Mouse (Mus musculus) inflammation-experienced regulatory T-cells (primary cell): Measurements from ENCODE around the gene Atxn7l3. TPM values are rescaled to one million over a fixed set of nuclear protein-coding genes. Genes with fewer than 3 reads are reported as not detected.

Experiments
- polyA plus RNA-seq, 2 experiments: library from polyadenylated mRNA; unstranded; fragments of 100-300 nt; shearing (Covaris generic); gene quantifications; one replicate each; pipeline ENCODE4 v1.2.1; 2017

Gene Atxn7l3
- polyA plus RNA-seq: 10 to 100 TPM; 14.7 to 17.3 TPM

DNA sequence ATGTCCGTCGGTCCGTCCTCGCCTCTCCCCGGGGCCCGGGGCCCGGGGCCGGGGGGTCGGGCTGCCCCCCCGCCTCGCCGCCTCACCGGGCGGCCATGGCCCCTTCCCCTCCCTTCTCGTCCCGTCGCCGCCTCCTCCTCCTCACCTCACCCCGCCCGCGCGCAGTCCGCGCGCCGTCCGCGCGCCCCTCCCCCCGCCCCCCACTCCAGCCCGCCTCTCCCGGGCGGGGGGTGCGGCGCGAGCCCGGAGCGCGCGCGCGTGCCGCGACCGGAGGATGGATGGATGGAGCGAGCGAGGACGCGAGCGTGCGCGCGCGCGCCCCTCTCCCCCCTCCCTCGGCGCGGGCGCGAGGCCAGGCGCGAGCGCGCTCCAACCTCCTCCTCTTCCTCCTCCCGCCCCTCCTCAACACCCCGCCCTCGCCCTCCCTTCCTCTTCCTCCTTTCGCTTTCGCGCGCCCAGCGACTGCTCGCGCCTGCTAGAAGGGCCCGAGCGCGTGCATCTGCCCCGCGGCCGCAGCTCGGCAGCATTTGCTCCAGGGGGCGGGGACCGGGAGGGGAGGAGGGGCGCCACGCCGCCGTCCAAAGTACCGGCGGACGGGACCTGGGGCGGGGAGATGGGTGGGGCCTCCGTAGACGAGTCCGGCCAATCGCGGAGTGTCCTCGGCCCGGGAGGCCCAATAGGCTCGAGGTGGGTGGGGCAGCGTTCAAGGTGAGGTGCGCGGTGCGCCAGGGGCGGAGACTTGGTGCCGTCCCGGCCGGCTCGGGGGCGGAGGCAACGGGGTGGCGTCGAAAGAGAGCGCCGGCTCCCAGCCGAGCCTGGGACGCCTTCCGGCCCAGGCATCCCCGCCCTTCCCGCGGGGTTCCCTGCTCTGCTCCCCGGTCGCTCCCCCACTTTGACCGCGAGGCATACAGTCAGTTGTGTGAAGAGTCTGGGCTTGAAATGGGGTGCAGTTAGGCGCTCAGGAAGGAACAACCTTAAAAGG, at the start of gene Atxn7l3:
Gene Atxn7l3, minus strand, starts transcription at position 141 of the 982 bp plus-strand sequence.

GRCm38 (mm10) chr11:102319410-102319792, 23.0 kb upstream of the Atxn7l3 start, which contains the start of gene Ubtf:
Ubtf (minus strand) TSS chr11:102319742.

GRCm38 (mm10) chr11:102284501-102285094, 11.8 kb downstream of the Atxn7l3 start, which contains the start of gene Tmub2:
Tmub2 (plus strand) TSS chr11:102284931.

DNA sequence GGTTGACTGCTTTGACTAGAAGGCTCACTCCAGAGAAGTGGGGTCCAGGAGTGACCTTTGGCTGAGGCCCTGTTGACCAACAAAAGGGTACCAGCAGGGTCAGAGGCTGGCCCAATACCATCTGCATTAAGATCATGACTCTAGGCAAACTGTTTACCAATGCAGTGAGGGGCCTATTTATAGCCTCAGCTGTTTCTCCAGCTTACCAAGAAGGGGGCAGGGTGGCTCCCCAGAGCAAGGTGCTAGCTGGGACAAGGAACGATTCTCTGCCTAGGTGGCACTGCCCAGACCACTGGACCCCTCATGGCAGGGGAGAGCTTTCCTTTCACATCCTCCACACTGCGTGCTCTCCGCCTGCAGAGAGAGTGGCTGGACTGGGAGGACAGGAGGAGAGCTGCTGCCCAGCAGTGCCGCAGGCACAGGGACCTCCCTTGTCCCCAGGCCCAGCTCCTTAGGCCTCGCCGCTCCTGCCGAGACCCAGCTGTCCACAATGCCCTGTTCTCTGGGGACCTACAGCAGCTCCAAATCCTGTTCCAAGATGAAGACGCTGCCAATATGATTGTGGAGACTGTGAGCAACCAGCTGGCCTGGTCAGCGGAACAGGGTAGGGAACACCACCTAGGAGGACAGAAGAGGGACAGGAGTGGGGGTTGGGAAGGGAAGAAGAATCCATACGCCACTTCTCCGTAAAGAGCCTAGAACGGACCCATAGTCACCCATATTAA, 27.7 kb downstream of the Atxn7l3 start, which contains the start of gene Asb16:
Gene Asb16, plus strand, starts transcription at position 224 of the 725 bp plus-strand sequence.

DNA sequence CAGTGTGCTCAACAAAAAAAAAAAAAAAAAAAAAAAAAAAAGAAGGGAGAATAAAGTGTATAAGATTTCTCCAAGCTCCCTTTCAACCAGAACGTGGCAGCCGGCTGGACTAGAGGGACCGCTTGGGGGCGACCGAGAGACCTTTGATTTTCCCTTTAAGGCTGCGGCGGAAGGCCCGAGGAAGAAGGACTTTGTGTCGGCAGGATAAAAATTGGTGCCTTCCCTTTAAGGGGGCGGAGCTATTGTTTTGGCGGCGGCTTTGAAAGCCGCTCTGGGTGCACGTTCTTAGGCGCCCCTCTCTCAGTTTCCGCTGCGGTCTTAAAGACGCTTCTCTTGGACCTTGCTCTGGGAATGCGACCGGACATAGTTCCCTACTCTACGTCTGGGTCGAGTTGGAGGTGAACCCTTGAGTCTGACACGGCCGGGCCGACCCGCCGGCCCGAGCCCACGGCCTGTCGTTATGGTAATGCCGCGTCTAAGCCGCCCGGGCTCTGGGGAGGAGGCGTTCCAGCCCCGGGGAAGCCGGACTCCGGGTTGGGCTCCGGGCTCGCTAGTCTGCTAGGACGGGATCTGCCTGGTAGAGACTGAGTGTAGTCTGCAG, 47.7 kb downstream of the Atxn7l3 start, which contains the start of gene BC030867:
Gene BC030867, plus strand, starts transcription at position 253 of the 601 bp plus-strand sequence.

Other genes with a start within 250 kb of the Atxn7l3 start
- 1 to 10 TPM; 3.1 to 4.8 TPM for gene Mpp2, start 208.1 kb downstream of the Atxn7l3 start, polyA plus RNA-seq
- gene Ppy, start 195.3 kb downstream of the Atxn7l3 start, polyA plus RNA-seq: not detected
- not detected for gene Pyy, start 188.8 kb downstream of the Atxn7l3 start, polyA plus RNA-seq
- under 1 TPM in 1 of 2 experiments, not detected in 1; 0.89 TPM for gene Nags, start 151.1 kb downstream of the Atxn7l3 start, polyA plus RNA-seq
- 10 to 100 TPM in 1 of 2 experiments, 1 to 10 TPM in 1; 7.5 to 12.3 TPM for gene Tmem101, start 140.2 kb downstream of the Atxn7l3 start, polyA plus RNA-seq
- 10 to 100 TPM; 47.6 to 52.8 TPM for gene Lsm12, start 111.3 kb downstream of the Atxn7l3 start, polyA plus RNA-seq
- gene G6pc3, start 107.0 kb downstream of the Atxn7l3 start, polyA plus RNA-seq: 10 to 100 TPM; 37.7 to 48.2 TPM
- gene Hdac5, start 66.5 kb downstream of the Atxn7l3 start, polyA plus RNA-seq: 10 to 100 TPM; 21.2 to 52.7 TPM
- gene BC030867, start 47.7 kb downstream of the Atxn7l3 start, polyA plus RNA-seq: 1 to 10 TPM in 1 of 2 experiments, under 1 TPM in 1; 0.36 to 1.0 TPM
- not detected for gene Asb16, start 27.9 kb downstream of the Atxn7l3 start, polyA plus RNA-seq
- 10 to 100 TPM; 58.4 to 59.3 TPM for gene Tmub2, start 11.7 kb downstream of the Atxn7l3 start, polyA plus RNA-seq
- 100 to 1,000 TPM; 122 to 151 TPM for gene Ubtf, start 23.1 kb upstream of the Atxn7l3 start, polyA plus RNA-seq
- gene Slc4a1, start 69.6 kb upstream of the Atxn7l3 start, polyA plus RNA-seq: under 1 TPM in 1 of 2 experiments, not detected in 1; 0.13 TPM
- gene Rundc3a, start 96.8 kb upstream of the Atxn7l3 start, polyA plus RNA-seq: 10 to 100 TPM; 15.9 to 27.0 TPM
- 10 to 100 TPM; 72.9 to 85.5 TPM for gene Slc25a39, start 111.3 kb upstream of the Atxn7l3 start, polyA plus RNA-seq
- 10 to 100 TPM; 43.3 to 59.5 TPM for gene Grn, start 133.7 kb upstream of the Atxn7l3 start, polyA plus RNA-seq
- under 1 TPM; 0.70 to 0.88 TPM for gene Fam171a2, start 151.1 kb upstream of the Atxn7l3 start, polyA plus RNA-seq
- 1 to 10 TPM in 1 of 2 experiments, not detected in 1; 1.4 TPM for gene Itga2b, start 173.5 kb upstream of the Atxn7l3 start, polyA plus RNA-seq